Mouse (Mus musculus) liver, postnatal 0 days (tissue): ENCODE data around the gene B830017H08Rik.

Experiments
- CTCF ChIP-seq: sonication (generic); IDR thresholded peaks from 2 replicates; pipeline ENCODE4 v1.5.1; 2016; ENCODE audit warnings: antibody characterized with exemption, low read depth
- EP300 ChIP-seq: IDR thresholded peaks from 2 replicates; pipeline ENCODE4 v1.6.1; 2016; ENCODE audit warnings: antibody characterized with exemption, low read depth, mild to moderate bottlenecking

DNA sequence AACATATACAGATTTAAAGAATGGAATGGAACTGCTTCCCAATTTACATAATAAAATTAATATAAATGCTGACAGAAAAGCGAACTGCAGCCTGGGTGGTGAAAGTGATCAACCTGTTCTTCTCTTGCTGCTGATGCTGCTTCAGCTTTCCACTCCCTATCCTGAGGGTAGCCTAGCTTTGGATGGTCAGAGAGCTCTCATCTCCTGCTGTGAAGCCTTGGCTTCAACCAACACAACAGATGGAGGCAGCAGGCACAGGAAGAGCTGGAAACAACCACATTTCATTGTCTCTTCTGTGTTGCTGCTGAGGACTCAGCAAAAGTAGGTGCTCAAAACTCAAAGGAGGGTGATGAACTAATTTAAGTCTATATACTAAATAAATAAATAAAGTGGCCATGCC lies 18.9 kb downstream of the B830017H08Rik start:
- TF ChIP-seq CTCF (no peak), EP300 (no peak)
